Mouse (Mus musculus) embryonic facial prominence, embryonic 14.5 days (tissue): Measurements from ENCODE around the gene Tnk2. TPM values are rescaled to one million over a fixed set of nuclear protein-coding genes. Genes with fewer than 3 reads are reported as not detected.
A peak's percentile ranks its signal among the peaks of the same experiment; 100 is the strongest.
"Not testable (repeated sequence)": the region's sequence is repeated elsewhere in the genome, so short reads cannot be mapped to it uniquely, and the experiment has no call there.

Experiments
- ATAC-seq: fragments of 200-750 bp; cut with Nextera tagmentation; 2 replicates; pipeline ENCODE4 v1.8.0; 2017; ENCODE audit warnings: low read depth, moderate number of reproducible peaks, moderate TSS enrichment
- DNase-seq: peaks from one replicate; pipeline ENCODE4 v3.0.0-alpha.2; 2015; ENCODE audit warnings: low spot score
- H3K27ac ChIP-seq: fragments of 300-500 bp; sonication (generic); replicated peaks from 2 replicates; pipeline ENCODE4 v1.5.1; 2014; ENCODE audit warnings: low read depth, mild to moderate bottlenecking, low read length, moderate library complexity
- H3K27me3 ChIP-seq: fragments of 300-500 bp; sonication (generic); replicated peaks from 2 replicates; pipeline ENCODE4 v1.6.1; 2014; ENCODE audit warnings: low read length; ENCODE audit not compliant: control insufficient read depth, insufficient read depth
- H3K36me3 ChIP-seq: fragments of 300-500 bp; sonication (generic); 2 replicates; pipeline ENCODE4 v1.6.1; 2014; ENCODE audit warnings: low read length, mixed read lengths; ENCODE audit not compliant: control insufficient read depth, insufficient read depth
- H3K4me1 ChIP-seq: fragments of 300-500 bp; sonication (generic); 2 replicates; pipeline ENCODE4 v1.6.1; 2014; ENCODE audit warnings: antibody characterized with exemption, low read length; ENCODE audit not compliant: control insufficient read depth, insufficient read depth
- H3K4me2 ChIP-seq: fragments of 300-500 bp; sonication (generic); 2 replicates; pipeline ENCODE4 v1.6.1; 2014; ENCODE audit warnings: low read depth, mild to moderate bottlenecking, low read length, moderate library complexity, mixed read lengths
- H3K4me3 ChIP-seq: fragments of 300-500 bp; sonication (generic); 2 replicates; pipeline ENCODE4 v1.5.1; 2014; ENCODE audit warnings: low read depth, mild to moderate bottlenecking, low read length
- H3K9ac ChIP-seq: fragments of 300-500 bp; sonication (generic); 2 replicates; pipeline ENCODE4 v1.6.1; 2014; ENCODE audit warnings: low read depth, mild to moderate bottlenecking, low read length, moderate library complexity, mixed read lengths
- H3K9me3 ChIP-seq: fragments of 300-500 bp; sonication (generic); 2 replicates; pipeline ENCODE4 v1.6.1; 2016; ENCODE audit warnings: low read length; ENCODE audit not compliant: control insufficient read depth
- WGBS: fragments of 180-500 bp; shearing (Covaris S2); extraction: QIAGEN DNeasy Blood & Tissue Kit; methylation state at CpG from one replicate; pipeline ENCODE4 v1.1.7; 2014; 5-methylcytosine and 5-hydroxymethylcytosine counted together
- polyA plus RNA-seq: library from polyadenylated mRNA; unstranded; fragments of >200 nt; fragmentation: Nextera tagmentation; extraction: Ambion mirVana; gene quantifications from 2 replicates; pipeline ENCODE4 v1.2.1, GENCODE M21; 2014

Gene Tnk2
- polyA plus RNA-seq, 1 experiment from 2014 or later = 14.8 TPM

DNA sequence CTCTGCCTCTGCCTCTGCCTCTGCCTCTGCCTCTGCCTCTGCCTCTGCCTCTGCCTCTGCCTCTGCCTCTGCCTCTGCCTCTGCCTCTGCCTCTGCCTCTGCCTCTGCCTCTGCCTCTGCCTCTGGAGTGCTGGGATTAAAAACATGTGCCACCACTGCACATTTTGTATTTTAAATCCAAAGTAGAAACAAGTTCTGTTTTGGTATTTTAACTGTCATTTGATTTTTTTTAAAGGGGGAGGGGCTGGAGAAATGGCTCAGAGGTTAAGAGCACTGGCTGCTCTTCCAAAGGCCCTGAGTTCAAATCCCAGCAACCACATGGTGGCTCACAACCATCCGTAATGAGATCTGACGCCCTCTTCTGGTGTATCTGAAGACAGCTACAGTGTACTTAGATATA lies 3.0 kb upstream of the Tnk2 start:
- WGBS = 74% methylated on average over 2 of the region's 2 CpGs
- not testable (repeated sequence) for DNase-seq, H3K9ac ChIP-seq, H3K27me3 ChIP-seq, H3K36me3 ChIP-seq, H3K4me2 ChIP-seq, ATAC-seq, H3K4me3 ChIP-seq, H3K9me3 ChIP-seq
- H3K27ac ChIP-seq = peak overlapping the region; percentile 48; the same call in 1 of the 2 replicates
- H3K4me1 ChIP-seq = peaks cover 10% of the 10 kb centered on the region

DNA sequence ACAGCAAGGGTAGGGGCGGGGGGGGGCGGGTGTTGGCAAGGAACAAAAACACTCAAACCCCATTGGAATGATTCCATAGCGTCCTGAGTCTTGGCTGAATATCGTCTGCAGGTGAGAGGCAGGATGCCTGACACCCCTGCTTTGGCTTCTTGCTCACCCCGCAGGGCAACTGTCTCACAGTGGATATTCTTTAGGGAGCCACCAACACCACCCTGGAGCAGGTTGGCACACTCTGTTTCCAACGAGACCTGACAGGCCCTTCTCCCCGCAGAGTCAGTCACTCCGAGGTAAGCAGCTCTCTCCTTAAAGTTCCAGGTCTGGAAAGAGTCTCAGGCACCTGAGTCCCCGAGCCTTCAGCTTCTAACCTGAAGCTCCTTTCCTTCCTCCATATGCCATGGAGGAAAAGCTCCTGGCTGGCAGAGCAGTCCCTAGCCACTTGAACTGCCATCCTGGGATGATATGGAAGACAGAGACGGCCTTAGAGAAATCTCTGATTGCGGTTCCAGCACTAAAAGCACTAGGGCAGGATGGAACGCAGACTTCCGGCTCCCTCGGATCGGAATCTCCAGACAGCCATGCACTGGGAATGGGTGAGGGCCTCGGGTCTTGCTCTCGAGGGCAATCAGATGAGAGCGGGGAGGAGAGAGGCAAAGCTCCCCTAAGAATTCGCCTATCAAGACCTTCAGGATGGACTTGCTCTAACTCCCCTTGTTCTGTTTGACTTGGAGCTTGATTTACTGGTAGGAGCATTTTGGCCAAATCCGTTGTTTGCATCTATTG lies 2.0 kb upstream of the Tnk2 start:
- H3K4me3 ChIP-seq = no peak overlapping the region
- H3K36me3 ChIP-seq = no peaks in the 10 kb centered on the region
- no peak overlapping the region for H3K4me2 ChIP-seq
- H3K27me3 ChIP-seq = no peaks in the 10 kb centered on the region
- H3K4me1 ChIP-seq = peaks cover 19% of the 10 kb centered on the region
- WGBS = 63% methylated on average over 19 of the region's 20 CpGs
- H3K9ac ChIP-seq = no peak overlapping the region
- DNase-seq (no peak), ATAC-seq (no peak)
- no peaks in the 10 kb centered on the region for H3K9me3 ChIP-seq
- no peak overlapping the region for H3K27ac ChIP-seq

DNA sequence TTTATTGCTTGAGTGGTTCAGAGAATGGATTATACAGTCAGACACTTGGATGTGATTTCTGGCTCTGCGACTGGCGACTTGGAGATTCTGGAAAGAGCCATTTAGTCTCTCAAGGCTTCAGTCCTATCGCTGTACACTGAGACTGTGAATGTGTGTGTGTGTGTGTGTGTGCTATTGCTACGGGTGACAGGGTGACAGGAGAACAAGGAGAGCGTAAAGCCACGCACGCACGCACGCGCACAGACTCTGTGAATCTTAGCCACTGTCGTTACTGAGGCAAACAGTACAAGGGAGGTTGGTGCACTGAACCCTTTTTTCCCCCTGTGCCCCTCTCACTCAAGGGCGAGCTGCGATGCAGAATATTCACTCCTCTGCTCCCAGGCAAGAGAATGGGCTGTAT lies 1.4 kb upstream of the Tnk2 start:
- no peaks in the 10 kb centered on the region for H3K27me3 ChIP-seq
- H3K36me3 ChIP-seq = no peaks in the 10 kb centered on the region
- peaks cover 19% of the 10 kb centered on the region for H3K4me1 ChIP-seq
- no peak overlapping the region for H3K27ac ChIP-seq
- H3K9me3 ChIP-seq = no peaks in the 10 kb centered on the region
- ATAC-seq (no peak), DNase-seq (no peak)
- no peak overlapping the region for H3K9ac ChIP-seq
- no peak overlapping the region for H3K4me2 ChIP-seq
- WGBS = 75% methylated on average over 13 of the region's 13 CpGs
- H3K4me3 ChIP-seq = no peak overlapping the region

DNA sequence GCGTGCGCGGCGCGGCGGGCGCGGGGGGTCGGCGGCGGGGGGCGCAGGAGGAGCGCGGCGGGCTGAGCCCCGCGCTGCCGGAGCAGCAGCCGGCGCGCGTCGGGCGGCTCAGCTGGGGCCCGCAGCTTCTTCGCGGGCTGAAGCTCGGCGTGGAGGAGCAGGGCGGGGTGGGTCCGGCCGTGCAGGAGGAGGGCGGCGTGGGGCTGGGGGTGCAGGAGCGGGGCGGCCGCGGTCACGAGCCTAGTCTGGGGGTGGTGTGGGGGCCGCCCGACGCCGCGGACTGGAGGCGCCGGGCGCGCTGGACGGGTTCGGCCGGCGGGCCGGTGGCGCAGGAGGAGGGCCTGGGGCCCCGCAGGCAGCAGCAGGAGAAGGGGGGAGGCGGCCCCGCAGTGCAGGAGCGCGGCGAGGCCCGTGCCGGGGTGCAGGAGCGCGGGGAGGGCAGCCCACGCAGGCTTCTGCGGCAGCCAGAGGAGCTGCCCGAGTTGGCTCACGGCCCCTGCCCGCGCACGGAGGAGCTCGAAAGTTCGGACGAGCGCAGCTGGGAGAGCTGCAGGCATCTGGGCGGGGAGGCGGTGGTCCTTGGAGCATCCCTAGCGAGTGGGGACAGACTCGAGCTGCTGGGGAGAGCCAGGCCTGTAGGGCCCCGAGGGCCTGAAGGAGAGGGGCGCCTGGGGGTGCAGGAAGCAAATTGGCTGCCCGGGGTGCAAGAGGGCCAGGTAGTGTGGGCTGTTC lies 561 bp downstream of the Tnk2 start:
- Histone ChIP-seq H3K4me1 (peaks cover 19% of the 10 kb centered on the region), H3K36me3 (no peaks in the 10 kb centered on the region), H3K9me3 (no peaks in the 10 kb centered on the region), H3K27me3 (no peaks in the 10 kb centered on the region), H3K27ac (peak overlapping the region; percentile 87), H3K4me3 (peak overlapping the region; percentile 88), H3K9ac (peak overlapping the region; percentile 86), H3K4me2 (peak overlapping the region; percentile 90)
- peak; percentile 64 for ATAC-seq
- no peak for DNase-seq
- WGBS = 2% methylated on average over 20 of the region's 82 CpGs

DNA sequence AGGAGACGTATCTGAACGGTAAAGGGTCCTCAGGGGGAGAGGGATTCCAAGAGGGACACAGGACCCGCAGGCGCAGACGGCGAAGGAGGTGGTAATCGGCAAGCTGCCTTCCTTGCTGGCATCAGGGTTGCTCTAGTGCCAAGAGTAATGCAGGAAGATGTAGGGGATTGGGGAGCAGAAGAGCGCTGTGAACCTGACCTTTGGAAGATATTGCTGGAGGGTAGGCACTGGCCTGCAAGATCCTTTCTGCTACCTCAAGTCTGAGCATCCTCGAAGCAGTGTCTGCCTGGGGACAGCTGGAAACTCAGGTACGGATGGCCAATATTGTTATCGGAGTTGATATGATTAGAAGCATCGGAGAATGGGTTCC lies 1.1 kb downstream of the Tnk2 start:
- Histone ChIP-seq H3K4me2 (peak overlapping the region; percentile 90), H3K9me3 (no peaks in the 10 kb centered on the region), H3K4me3 (peak overlapping the region; percentile 88), H3K4me1 (peaks cover 19% of the 10 kb centered on the region), H3K27me3 (no peaks in the 10 kb centered on the region), H3K9ac (peak overlapping the region; percentile 86), H3K27ac (peak overlapping the region; percentile 87; the same call in 1 of the 2 replicates), H3K36me3 (no peaks in the 10 kb centered on the region)
- DNase-seq = no peak
- WGBS = 15% methylated on average over 12 of the region's 12 CpGs
- ATAC-seq = 0 out of 2 replicates have a peak, but pooled peaks have one; percentile 2

DNA sequence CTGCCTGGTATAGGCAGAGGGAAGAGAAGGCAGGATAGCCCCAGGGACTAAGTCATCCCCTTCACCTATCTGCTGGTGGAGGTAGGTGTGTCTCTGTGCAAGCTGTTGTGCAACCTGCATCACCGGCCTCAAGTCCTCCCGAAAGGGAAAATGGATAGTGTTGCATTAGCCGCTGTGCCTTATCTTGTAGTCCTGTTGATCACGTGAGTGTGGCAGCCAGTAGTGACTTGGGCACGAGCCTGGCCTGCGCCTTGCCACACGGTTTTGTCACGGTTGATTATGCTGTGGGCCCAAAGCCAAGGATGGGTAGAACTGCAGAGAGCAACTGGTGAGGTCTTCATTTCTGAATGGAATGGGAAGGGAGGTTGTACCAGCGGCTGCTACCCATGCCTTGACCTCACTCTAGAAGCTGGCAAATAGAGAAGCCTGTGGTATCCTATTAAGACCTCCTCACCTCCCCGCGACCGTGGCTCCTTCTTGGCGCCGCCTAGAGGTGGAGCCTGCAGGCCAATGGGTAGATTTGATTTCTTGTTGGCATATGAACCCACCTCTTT lies 1.8 kb downstream of the Tnk2 start:
- DNase-seq (peak; percentile 70), ATAC-seq (peak; percentile 15; the same call in 1 of the 2 replicates)
- 16% methylated on average over 14 of the region's 14 CpGs for WGBS
- H3K4me2 ChIP-seq = peak overlapping the region; percentile 90
- H3K36me3 ChIP-seq = no peaks in the 10 kb centered on the region
- no peak overlapping the region for H3K27ac ChIP-seq
- peak overlapping the region; percentile 86 for H3K9ac ChIP-seq
- peak overlapping the region; percentile 88 for H3K4me3 ChIP-seq
- no peaks in the 10 kb centered on the region for H3K9me3 ChIP-seq
- no peaks in the 10 kb centered on the region for H3K27me3 ChIP-seq
- H3K4me1 ChIP-seq = peaks cover 19% of the 10 kb centered on the region

DNA sequence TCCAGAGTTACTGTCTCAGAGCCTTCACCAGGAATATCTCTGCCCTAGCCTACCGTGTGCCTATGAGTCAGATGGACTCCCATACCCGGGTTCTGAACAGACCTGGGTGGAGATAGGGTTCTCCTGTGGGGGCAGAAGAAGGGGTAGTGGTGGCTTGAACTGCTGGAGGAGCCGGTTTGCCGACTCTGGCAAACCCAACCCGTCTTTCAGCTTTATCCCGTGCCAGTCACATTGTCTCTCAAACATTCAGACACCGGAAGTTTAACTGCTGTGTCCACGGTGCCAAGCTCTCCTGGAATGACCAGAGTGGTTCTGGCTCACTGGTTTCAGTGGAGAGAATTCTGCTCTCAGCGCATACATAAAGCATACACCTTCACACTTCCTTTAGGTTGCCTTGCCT lies 2.3 kb downstream of the Tnk2 start:
- Histone ChIP-seq H3K9ac (0 out of 2 replicates have a peak overlapping the region, but pooled peaks have one; percentile 14), H3K36me3 (no peaks in the 10 kb centered on the region), H3K4me2 (peak overlapping the region; percentile 90), H3K27ac (no peak overlapping the region), H3K27me3 (no peaks in the 10 kb centered on the region), H3K9me3 (no peaks in the 10 kb centered on the region), H3K4me1 (peaks cover 19% of the 10 kb centered on the region), H3K4me3 (peak overlapping the region; percentile 88)
- ATAC-seq (no peak), DNase-seq (no peak)
- WGBS = 77% methylated on average over 9 of the region's 9 CpGs

DNA sequence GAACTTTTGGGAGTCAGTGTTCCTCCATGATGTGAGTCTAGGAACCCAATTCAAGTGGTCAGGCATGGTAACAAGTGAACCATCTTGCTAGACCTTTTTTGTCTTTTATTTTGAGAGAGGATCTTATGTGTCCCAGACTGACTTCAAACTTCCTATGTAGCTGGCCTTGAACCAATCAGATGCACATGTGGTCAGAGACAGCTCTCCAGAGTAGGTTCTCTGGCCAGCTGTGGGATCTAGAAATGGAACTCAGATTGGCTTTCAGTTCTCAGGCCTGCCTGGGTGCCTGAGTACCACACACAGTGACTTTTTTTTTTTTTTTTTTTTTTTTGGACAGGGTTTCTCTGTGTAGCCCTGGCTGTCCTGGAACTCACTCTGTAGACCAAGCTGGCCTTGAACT lies 4.0 kb downstream of the Tnk2 start:
- peaks cover 19% of the 10 kb centered on the region for H3K4me1 ChIP-seq
- no peak overlapping the region for H3K4me3 ChIP-seq
- ATAC-seq = no peak

More for the DNA sequence above, 4.0 kb downstream of the Tnk2 start:
- Histone ChIP-seq H3K9ac (no peak overlapping the region), H3K9me3 (no peaks in the 10 kb centered on the region), H3K27ac (no peak overlapping the region), H3K27me3 (no peaks in the 10 kb centered on the region), H3K36me3 (no peaks in the 10 kb centered on the region), H3K4me2 (no peak overlapping the region)
- DNase-seq = no peak
